Mouse (Mus musculus) frontal cortex, adult (tissue): ENCODE results near the gene Psors1c2.
"Not testable (repeated sequence)": the region's sequence is repeated elsewhere in the genome, so short reads cannot be mapped to it uniquely, and the experiment has no call there.

Experiments used
- ATAC-seq: cut with Nextera tagmentation; 2 replicates; pipeline ENCODE4 v1.9.2; 2017; ENCODE audit warnings: mild to moderate bottlenecking, moderate library complexity, mixed read lengths; ENCODE audit not compliant: low TSS enrichment

Gene Psors1c2

GRCm38 (mm10) chr17:35532901-35533300 is at the start of gene Psors1c2:
Gene Psors1c2 (plus strand): TSS chr17:35533201.
- no peak for ATAC-seq

GRCm38 (mm10) chr17:35484066-35484465 is 48.9 kb upstream of the Psors1c2 start:
- peak; percentile 72 for ATAC-seq

DNA sequence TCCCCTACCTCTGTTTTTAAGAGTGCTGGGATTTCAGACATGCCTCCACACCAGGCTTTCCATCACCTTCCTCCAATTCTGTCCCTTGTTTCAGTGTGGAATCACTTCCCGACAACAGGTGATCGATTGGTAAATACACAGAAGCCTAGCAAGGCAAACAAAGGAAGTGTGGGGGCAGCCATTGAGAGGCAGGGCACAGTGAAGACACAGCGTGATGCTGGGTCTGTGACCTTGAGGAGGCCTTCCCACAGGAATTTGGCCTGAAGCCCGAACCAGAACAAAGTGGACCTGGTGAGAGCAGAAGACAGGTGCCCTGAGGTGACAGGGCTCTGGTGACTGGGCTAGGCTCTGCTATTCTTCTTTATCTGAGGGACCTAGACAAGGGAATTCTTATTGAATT is 47.3 kb upstream of the Psors1c2 start:
- no peak for ATAC-seq

- no peak for ATAC-seq
Measured at GRCm38 (mm10) chr17:35486726-35487125, 46.3 kb upstream of the Psors1c2 start.

GRCm38 (mm10) chr17:35488041-35488440 is 45.0 kb upstream of the Psors1c2 start:
- ATAC-seq = no peak

DNA sequence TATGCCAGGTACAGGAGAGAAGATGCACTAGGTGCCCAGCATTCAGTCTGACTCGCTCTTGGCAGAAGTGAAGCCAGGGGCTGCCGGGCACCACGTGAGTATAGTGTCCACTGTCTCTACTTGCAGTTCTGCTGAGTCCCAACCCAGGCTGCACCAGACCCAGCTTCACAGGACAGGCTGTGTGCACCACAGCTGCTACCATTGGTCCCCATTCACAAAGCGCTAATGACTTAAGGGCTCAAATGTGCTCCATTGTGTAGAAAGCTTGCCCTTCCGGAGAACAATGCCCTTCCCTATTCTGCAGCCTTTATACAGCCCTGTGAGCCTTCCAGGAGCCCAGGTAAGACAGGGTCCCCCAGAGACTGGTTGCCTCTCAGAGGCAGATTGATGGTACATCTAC is 42.7 kb upstream of the Psors1c2 start:
- no peak for ATAC-seq

- ATAC-seq = no peak
Measured at GRCm38 (mm10) chr17:35497124-35497523, 35.9 kb upstream of the Psors1c2 start.

- no peak for ATAC-seq
Measured at GRCm38 (mm10) chr17:35502226-35502625, 30.8 kb upstream of the Psors1c2 start.

DNA sequence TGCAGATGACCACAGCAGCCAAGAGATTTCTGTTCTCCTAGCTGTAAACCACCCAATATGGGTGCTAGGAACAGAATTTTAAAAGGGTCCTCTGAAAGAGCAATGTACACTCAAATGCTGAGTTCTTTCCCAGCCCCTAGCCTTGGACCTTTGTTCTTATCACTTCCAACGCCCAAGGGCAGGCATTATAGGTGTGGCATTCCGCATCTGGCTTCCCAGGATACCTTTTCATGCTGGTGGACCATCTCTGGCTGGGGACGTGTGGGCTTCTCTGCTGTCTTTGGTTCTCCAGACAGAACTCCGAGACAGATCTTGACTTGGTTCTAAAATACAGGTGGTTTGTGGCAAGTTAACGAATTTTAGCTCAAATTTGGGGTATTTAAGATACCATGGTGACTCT is 30.2 kb upstream of the Psors1c2 start:
- no peak for ATAC-seq

DNA sequence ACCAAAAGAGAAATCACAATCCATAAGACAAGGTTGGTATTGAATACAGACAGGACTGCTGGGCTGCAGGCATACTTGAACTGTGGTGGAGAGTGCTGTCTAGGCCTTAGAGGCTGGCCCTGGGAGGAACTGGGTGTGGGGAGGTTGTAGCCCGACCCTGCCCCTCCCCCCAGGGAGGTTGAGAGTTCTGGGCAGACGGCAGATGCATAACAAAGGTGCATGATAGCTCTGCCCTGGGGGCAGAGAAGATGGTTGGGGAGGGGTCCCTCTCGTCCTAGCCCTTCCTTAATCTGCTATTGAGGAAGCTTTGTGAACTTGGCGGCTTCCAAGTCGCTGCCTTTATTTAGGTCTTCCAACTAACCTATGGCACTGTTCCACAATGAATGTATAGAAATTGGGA is 29.2 kb upstream of the Psors1c2 start:
- no peak for ATAC-seq

GRCm38 (mm10) chr17:35504628-35505481 is 28.1 kb upstream of the Psors1c2 start:
- ATAC-seq = no peak

DNA sequence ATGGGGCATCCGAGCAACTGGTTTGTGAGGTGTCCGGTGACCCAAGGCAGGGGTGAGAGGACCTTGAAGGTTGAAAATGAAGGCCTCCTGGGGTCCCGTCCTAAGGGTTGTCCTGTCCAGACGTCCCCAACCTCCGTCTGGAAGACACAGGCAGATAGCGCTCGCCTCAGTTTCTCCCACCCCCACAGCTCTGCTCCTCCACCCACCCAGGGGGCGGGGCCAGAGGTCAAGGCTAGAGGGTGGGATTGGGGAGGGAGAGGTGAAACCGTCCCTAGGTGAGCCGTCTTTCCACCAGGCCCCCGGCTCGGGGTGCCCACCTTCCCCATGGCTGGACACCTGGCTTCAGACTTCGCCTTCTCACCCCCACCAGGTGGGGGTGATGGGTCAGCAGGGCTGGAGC is 27.2 kb upstream of the Psors1c2 start, which contains the start of gene Pou5f1:
Gene Pou5f1 (plus strand): TSS at position 243 of the 400 bp plus-strand sequence.
- ATAC-seq = no peak

DNA sequence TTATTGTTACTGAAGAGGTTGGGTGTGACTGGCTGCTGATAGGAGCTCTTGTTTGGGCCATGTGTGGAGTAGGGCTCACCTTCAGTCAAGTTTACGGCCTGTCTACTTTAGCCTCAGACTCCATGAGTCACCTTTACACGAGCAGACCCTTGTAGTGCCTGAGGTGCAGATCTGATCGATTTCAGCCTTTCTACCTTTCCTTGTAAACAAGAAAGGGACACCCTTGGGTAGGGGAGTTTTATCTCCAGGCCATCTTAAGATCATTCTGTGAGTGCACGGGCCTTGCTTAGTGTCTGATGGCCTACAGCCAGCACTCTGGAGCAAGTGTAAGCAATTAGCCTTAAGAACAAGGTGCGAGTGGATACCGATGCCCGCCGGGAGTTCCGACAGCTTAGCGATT is 26.1 kb upstream of the Psors1c2 start:
- no peak for ATAC-seq

DNA sequence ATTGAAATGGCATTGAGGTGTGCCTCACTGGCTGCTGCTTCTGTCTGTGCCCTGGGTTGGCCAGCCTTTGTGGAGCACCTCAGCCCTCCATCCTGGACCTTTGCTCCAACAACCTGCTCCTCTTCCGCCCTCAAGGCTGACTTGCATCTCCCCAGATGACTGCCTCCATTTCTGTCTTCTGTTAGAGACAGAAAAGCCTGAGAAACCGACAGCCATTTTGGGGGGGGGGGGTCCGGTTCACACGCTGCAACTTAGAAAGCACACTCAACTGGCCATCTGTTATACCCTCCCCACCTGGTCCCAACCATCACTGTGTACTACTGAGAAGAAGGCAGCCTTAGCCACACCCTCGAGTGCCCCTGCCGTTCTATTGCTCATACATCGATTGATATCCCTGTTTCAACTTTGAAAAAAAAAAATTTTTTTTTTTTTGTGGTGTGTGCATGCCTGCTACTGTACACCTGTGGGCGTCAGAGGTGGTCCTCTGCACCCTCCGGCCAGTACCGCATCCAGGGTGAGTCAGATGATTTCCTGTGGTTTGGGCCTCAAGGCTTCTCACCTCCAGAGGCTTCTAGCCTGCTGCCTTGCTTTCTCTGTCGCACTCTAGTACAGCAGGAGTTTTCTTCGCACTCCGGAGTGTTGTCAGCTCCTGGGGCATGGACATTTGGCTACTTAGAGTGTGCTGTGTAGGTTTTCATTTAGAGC is 25.3 kb upstream of the Psors1c2 start:
- ATAC-seq = no peak

- ATAC-seq = not testable (repeated sequence)
Measured at GRCm38 (mm10) chr17:35508279-35508678, 24.7 kb upstream of the Psors1c2 start.

GRCm38 (mm10) chr17:35509284-35509683 is 23.7 kb upstream of the Psors1c2 start:
- ATAC-seq = peak; percentile 47

GRCm38 (mm10) chr17:35512916-35513626 is 19.9 kb upstream of the Psors1c2 start:
- ATAC-seq = no peak

- ATAC-seq = no peak
Measured at GRCm38 (mm10) chr17:35513886-35514285, 19.1 kb upstream of the Psors1c2 start.

- ATAC-seq = no peak
Measured at GRCm38 (mm10) chr17:35514756-35515155, 18.2 kb upstream of the Psors1c2 start.

GRCm38 (mm10) chr17:35515911-35516640 is 16.9 kb upstream of the Psors1c2 start:
- ATAC-seq = 0 out of 2 replicates have a peak, but pooled peaks have one; percentile 6

DNA sequence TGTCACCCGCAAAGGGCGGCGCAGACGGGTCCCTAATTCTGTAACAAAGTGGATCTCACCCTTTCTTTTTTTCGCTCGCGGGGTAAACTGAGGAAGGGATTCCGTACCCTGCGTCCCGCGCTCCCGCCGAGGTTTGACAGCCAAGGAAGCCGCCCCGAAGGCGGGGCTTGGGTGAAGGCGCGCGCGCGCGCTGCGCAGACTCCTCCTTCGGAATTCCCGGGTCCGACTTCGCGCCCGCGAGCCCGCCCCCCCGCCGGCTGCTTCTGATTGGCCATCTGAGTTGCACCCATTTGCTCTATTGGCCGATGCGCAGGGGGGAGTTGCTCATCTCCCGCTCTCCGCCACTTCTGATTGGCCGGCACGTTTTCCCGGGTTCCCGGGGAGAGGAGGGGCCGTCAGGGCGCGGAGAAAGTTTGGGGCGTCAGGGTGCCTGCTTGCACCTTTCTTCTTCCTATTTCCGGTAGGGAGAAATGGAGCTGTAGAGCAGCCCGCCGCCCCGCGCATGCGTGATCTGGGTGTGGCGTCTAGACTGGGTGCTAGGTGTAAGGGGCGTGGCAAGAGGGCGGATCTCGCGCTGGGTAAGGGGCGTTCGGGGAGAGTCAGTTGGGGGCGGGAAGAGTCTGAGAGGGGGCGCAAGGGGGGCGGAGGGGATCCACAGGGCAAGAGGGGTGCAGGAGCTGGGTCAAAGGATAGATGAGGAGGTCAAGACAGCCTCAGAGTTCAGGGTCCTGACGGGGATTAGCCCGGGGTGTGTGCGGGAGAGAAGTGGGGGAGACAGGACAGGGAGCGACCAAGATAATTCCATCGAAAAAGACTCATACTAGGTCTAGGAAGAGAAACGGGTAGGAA is 16.1 kb upstream of the Psors1c2 start, which contains the start of the genes Tcf19 and Cchcr1:
Gene Tcf19 (minus strand): TSS at position 173 of the 849 bp plus-strand sequence.
Gene Cchcr1 (plus strand): TSS at position 449 of the 849 bp plus-strand sequence.
- peak; percentile 95 for ATAC-seq
